Comparison of ENCODE assay signal across 8 mouse cellular contexts in genomic region chr13:64447947-64448346, GRCm38 (mm10). TPM values are rescaled to one million over a fixed set of nuclear protein-coding genes. Genes with fewer than 3 reads are reported as not detected.
DNase-seq lines count a peak whose midpoint lies in the region; ATAC-seq lines count a peak whose summit lies in the region.

No protein-coding gene starts in this region.

- no peaks in the 10 kb centered on the region for H3K9me3 ChIP-seq in limb, embryonic 11.5 days (ENCODE audit: control insufficient read depth, low read length)
- no peaks in the 10 kb centered on the region for H3K9me3 ChIP-seq in limb, embryonic 10.5 days (replicated peaks)
- no peaks in the 10 kb centered on the region for H3K9me3 ChIP-seq in embryonic facial prominence, embryonic 10.5 days

- no peak overlapping the region for H3K4me2 ChIP-seq in limb, embryonic 11.5 days (ENCODE audit: low read depth, severe bottlenecking)

- H3K27ac ChIP-seq in limb, embryonic 11.5 days (replicated peaks; ENCODE audit: low read depth, low read length): no peak overlapping the region
- H3K27ac ChIP-seq in limb, embryonic 10.5 days: no peak overlapping the region
- H3K27ac ChIP-seq in embryonic facial prominence, embryonic 10.5 days (replicated peaks): no peak overlapping the region

- WGBS in limb, embryonic 11.5 days: 0% methylated on average over 1 of the region's 1 CpGs
- WGBS in limb, embryonic 10.5 days: 3% methylated on average over 1 of the region's 1 CpGs
- 8% methylated on average over 1 of the region's 1 CpGs for WGBS in embryonic facial prominence, embryonic 10.5 days

- no peak overlapping the region for H3K9ac ChIP-seq in limb, embryonic 11.5 days (ENCODE audit: low read length)

- no peaks in the 10 kb centered on the region for H3K4me1 ChIP-seq in limb, embryonic 11.5 days (ENCODE audit: control insufficient read depth, insufficient read depth, low read length)
- no peaks in the 10 kb centered on the region for H3K4me1 ChIP-seq in limb, embryonic 10.5 days
- no peaks in the 10 kb centered on the region for H3K4me1 ChIP-seq in embryonic facial prominence, embryonic 10.5 days

- no peaks in the 10 kb centered on the region for H3K27me3 ChIP-seq in limb, embryonic 11.5 days (ENCODE audit: control insufficient read depth, insufficient read depth, low read length)
- H3K27me3 ChIP-seq in limb, embryonic 10.5 days (ENCODE audit: low read depth, poor library complexity, severe bottlenecking): no peaks in the 10 kb centered on the region
- H3K27me3 ChIP-seq in embryonic facial prominence, embryonic 10.5 days (replicated peaks; ENCODE audit: low read depth, poor library complexity, severe bottlenecking): no peaks in the 10 kb centered on the region

- DNase-seq in adrenal gland, adult 2 months: peak; percentile 24
- no peak for DNase-seq in adrenal gland, adult 18-20 months (ENCODE audit: low spot score in 2 of 2)
- DNase-seq in limb, embryonic 11.5 days (ENCODE audit: low spot score): peak; percentile 48
- no peak for DNase-seq in limb, embryonic 10.5 days (ENCODE audit: low spot score)
- peak; percentile 18 for DNase-seq in embryonic facial prominence, embryonic 10.5 days (ENCODE audit: low spot score)
- peak; percentile 27 for DNase-seq in liver
- DNase-seq in retina, embryonic 14.5 days (ENCODE audit: low spot score): peak; percentile 61
- DNase-seq in B cell, adult 2 months: no peak

- H3K36me3 ChIP-seq in limb, embryonic 11.5 days (ENCODE audit: control insufficient read depth, insufficient read depth, low read length): no peaks in the 10 kb centered on the region
- H3K36me3 ChIP-seq in limb, embryonic 10.5 days: no peaks in the 10 kb centered on the region
- H3K36me3 ChIP-seq in embryonic facial prominence, embryonic 10.5 days (replicated peaks): no peaks in the 10 kb centered on the region

- no peak overlapping the region for H3K4me3 ChIP-seq in limb, embryonic 11.5 days (ENCODE audit: low read depth, low read length)
- H3K4me3 ChIP-seq in limb, embryonic 10.5 days: no peak overlapping the region
- H3K4me3 ChIP-seq in embryonic facial prominence, embryonic 10.5 days: no peak overlapping the region

- ATAC-seq in limb, embryonic 11.5 days (ENCODE audit: insufficient number of reproducible peaks, low FRiP score, low TSS enrichment, low read depth): 0 out of 2 replicates have a peak, but pooled peaks have one; percentile 35

RNA-seq across cellular contexts. Expression of gene Cdk20, which starts 15.8 kb away (rescaled TPM):
- 1 to 10 TPM; 2.8 to 4.7 TPM for total RNA-seq in adrenal gland, adult 2 months (2021)
- polyA plus RNA-seq in adrenal gland, adult 2 months (2012; rRNA removed): 19.1 and 19.8 TPM in 2 replicates
- 1 to 10 TPM; 3.2 to 4.4 TPM for total RNA-seq in adrenal gland, adult 18-20 months (2021)
- 10.8 and 11.2 TPM in 2 replicates for polyA plus RNA-seq in limb, embryonic 11.5 days (2014; fragmentation: Nextera tagmentation; extraction: Ambion mirVana)
- 9.0 and 11.8 TPM in 2 replicates for polyA plus RNA-seq in limb, embryonic 10.5 days (2016; fragmentation: Nextera tagmentation; extraction: Ambion mirVana)
- polyA plus RNA-seq in embryonic facial prominence, embryonic 10.5 days (2016; fragmentation: Nextera tagmentation; extraction: Ambion mirVana): 10.2 and 11.7 TPM in 2 replicates

RNA-seq across cellular contexts. Expression of gene Fam240b, which starts 49.6 kb away (rescaled TPM):
- total RNA-seq in adrenal gland, adult 2 months (2021): not detected
- not detected in 2 replicates for polyA plus RNA-seq in adrenal gland, adult 2 months (2012; rRNA removed)
- total RNA-seq in adrenal gland, adult 18-20 months (2021): not detected
- not detected in 2 replicates for polyA plus RNA-seq in limb, embryonic 11.5 days (2014; fragmentation: Nextera tagmentation; extraction: Ambion mirVana)
- polyA plus RNA-seq in limb, embryonic 10.5 days (2016; fragmentation: Nextera tagmentation; extraction: Ambion mirVana): not detected in 2 replicates
- not detected in 2 replicates for polyA plus RNA-seq in embryonic facial prominence, embryonic 10.5 days (2016; fragmentation: Nextera tagmentation; extraction: Ambion mirVana)

Comparison
In these comparisons a context has a peak if more than half of its experiments do, and no peak if none do; other contexts are left out.
1. DNase-seq: peak in adrenal gland, adult 2 months (single experiment), limb, embryonic 11.5 days (single experiment), embryonic facial prominence, embryonic 10.5 days (single experiment), liver (single experiment) and retina, embryonic 14.5 days (single experiment); none in adrenal gland, adult 18-20 months (0 of 2), limb, embryonic 10.5 days (single experiment) and B cell, adult 2 months (0 of 2).